Mouse (Mus musculus) midbrain, embryonic 13.5 days (tissue): ENCODE data around the gene Foxp2. TPM values are rescaled to one million over a fixed set of nuclear protein-coding genes. Genes with fewer than 3 reads are reported as not detected.

ENCODE experiments used
- ATAC-seq: fragments of 200-750 bp; cut with Nextera tagmentation; 2 replicates; pipeline ENCODE4 v1.8.0; 2017; ENCODE audit warnings: mild to moderate bottlenecking, moderate TSS enrichment, moderate library complexity
- H3K27ac ChIP-seq: fragments of 300-500 bp; sonication (generic); 2 replicates; pipeline ENCODE4 v1.5.1; 2015; ENCODE audit warnings: inconsistent platforms, mild to moderate bottlenecking, moderate library complexity
- H3K27me3 ChIP-seq: fragments of 300-500 bp; sonication (generic); 2 replicates; pipeline ENCODE4 v1.6.1; 2015; ENCODE audit warnings: mild to moderate bottlenecking, inconsistent platforms
- H3K36me3 ChIP-seq: fragments of 300-500 bp; sonication (generic); 2 replicates; pipeline ENCODE4 v1.6.1; 2015; ENCODE audit warnings: mild to moderate bottlenecking, inconsistent platforms
- H3K4me1 ChIP-seq: fragments of 300-500 bp; sonication (generic); replicated peaks from 2 replicates; pipeline ENCODE4 v1.6.1; 2015; ENCODE audit warnings: inconsistent platforms
- H3K4me2 ChIP-seq: fragments of 300-500 bp; sonication (generic); replicated peaks from 2 replicates; pipeline ENCODE4 v1.6.1; 2015; ENCODE audit warnings: moderate library complexity, mild to moderate bottlenecking, inconsistent platforms
- H3K4me3 ChIP-seq: fragments of 300-500 bp; sonication (generic); replicated peaks from 2 replicates; pipeline ENCODE4 v1.5.1; 2015; ENCODE audit warnings: mild to moderate bottlenecking, inconsistent platforms
- H3K9ac ChIP-seq: fragments of 300-500 bp; sonication (generic); replicated peaks from 2 replicates; pipeline ENCODE4 v1.6.1; 2015; ENCODE audit warnings: mild to moderate bottlenecking, inconsistent platforms
- H3K9me3 ChIP-seq: fragments of 300-500 bp; sonication (generic); 2 replicates; pipeline ENCODE4 v1.6.1; 2016; ENCODE audit warnings: mild to moderate bottlenecking, inconsistent platforms
- WGBS: fragments of 180-500 bp; shearing (Covaris S2); methylation state at CpG from one replicate; pipeline ENCODE4 v1.1.7; 2015; 5-methylcytosine and 5-hydroxymethylcytosine counted together
- polyA plus RNA-seq: library from polyadenylated mRNA; unstranded; fragments of >200 nt; fragmentation: Nextera tagmentation; extraction: Ambion mirVana; gene quantifications from 2 replicates; pipeline ENCODE4 v1.2.1, GENCODE M21; 2015

The Foxp2 gene
- polyA plus RNA-seq, 1 experiment from 2014 or later: 56.7 TPM

- no peaks in the 10 kb centered on the region for H3K4me1 ChIP-seq
- no peak for ATAC-seq
- H3K36me3 ChIP-seq: no peaks in the 10 kb centered on the region
- no peak overlapping the region for H3K9ac ChIP-seq
- 82% methylated on average over 1 of the region's 1 CpGs for WGBS
- H3K27me3 ChIP-seq: no peaks in the 10 kb centered on the region
- H3K9me3 ChIP-seq: no peaks in the 10 kb centered on the region
- no peak overlapping the region for H3K4me3 ChIP-seq
- no peak overlapping the region for H3K4me2 ChIP-seq
- no peak overlapping the region for H3K27ac ChIP-seq
These were observed 240.9 kb downstream of the Foxp2 start for GRCm38 (mm10) chr6:15142094-15142493.

GRCm38 (mm10) chr6:15151619-15152018, 250.5 kb downstream of the Foxp2 start:
- H3K9me3 ChIP-seq: no peaks in the 10 kb centered on the region
- peak; percentile 34; the same call in 1 of the 2 replicates for ATAC-seq
- WGBS: 48% methylated on average over 3 of the region's 3 CpGs

GRCm38 (mm10) chr6:15163508-15164053, 262.4 kb downstream of the Foxp2 start:
- 92% methylated on average over 2 of the region's 2 CpGs for WGBS
- Histone ChIP-seq H3K4me2 (no peak overlapping the region), H3K9me3 (no peaks in the 10 kb centered on the region), H3K4me3 (no peak overlapping the region), H3K27ac (no peak overlapping the region), H3K4me1 (no peaks in the 10 kb centered on the region), H3K9ac (no peak overlapping the region), H3K36me3 (no peaks in the 10 kb centered on the region), H3K27me3 (no peaks in the 10 kb centered on the region)
- ATAC-seq: no peak

More at GRCm38 (mm10) chr6:15151619-15152018, 250.5 kb downstream of the Foxp2 start:
- Histone ChIP-seq H3K9ac (no peak overlapping the region), H3K36me3 (no peaks in the 10 kb centered on the region), H3K4me1 (0 out of 2 replicates have a peak, but pooled peaks cover 4% of the 10 kb centered on the region), H3K27ac (no peak overlapping the region), H3K4me3 (no peak overlapping the region), H3K4me2 (no peak overlapping the region), H3K27me3 (no peaks in the 10 kb centered on the region)

- H3K4me1 ChIP-seq: no peaks in the 10 kb centered on the region
- no peaks in the 10 kb centered on the region for H3K9me3 ChIP-seq
- H3K4me2 ChIP-seq: no peak overlapping the region
- H3K36me3 ChIP-seq: no peaks in the 10 kb centered on the region
- no peak for ATAC-seq
- H3K4me3 ChIP-seq: no peak overlapping the region
- H3K27me3 ChIP-seq: no peaks in the 10 kb centered on the region
- H3K27ac ChIP-seq: no peak overlapping the region
- H3K9ac ChIP-seq: no peak overlapping the region
These were observed 275.6 kb downstream of the Foxp2 start for GRCm38 (mm10) chr6:15176754-15177153.

GRCm38 (mm10) chr6:15192877-15193276, 291.7 kb downstream of the Foxp2 start:
- Histone ChIP-seq H3K36me3 (no peaks in the 10 kb centered on the region), H3K9me3 (no peaks in the 10 kb centered on the region), H3K4me1 (peaks cover 33% of the 10 kb centered on the region), H3K9ac (no peak overlapping the region), H3K27ac (no peak overlapping the region), H3K4me3 (no peak overlapping the region), H3K27me3 (peaks cover 14% of the 10 kb centered on the region; the same call in 1 of the 2 replicates), H3K4me2 (no peak overlapping the region)
- ATAC-seq: no peak
- WGBS: 74% methylated on average over 5 of the region's 5 CpGs

- Histone ChIP-seq H3K4me2 (no peak overlapping the region), H3K9ac (no peak overlapping the region), H3K27me3 (no peaks in the 10 kb centered on the region), H3K36me3 (no peaks in the 10 kb centered on the region), H3K27ac (no peak overlapping the region), H3K9me3 (no peaks in the 10 kb centered on the region), H3K4me3 (no peak overlapping the region), H3K4me1 (no peaks in the 10 kb centered on the region)
- WGBS: 80% methylated on average over 10 of the region's 10 CpGs
- ATAC-seq: no peak
These were observed 341.2 kb downstream of the Foxp2 start for GRCm38 (mm10) chr6:15242176-15242942.

GRCm38 (mm10) chr6:15257393-15257792, 356.2 kb downstream of the Foxp2 start:
- H3K4me3 ChIP-seq: no peak overlapping the region
- no peak overlapping the region for H3K4me2 ChIP-seq
- peaks cover 5% of the 10 kb centered on the region for H3K4me1 ChIP-seq
- no peaks in the 10 kb centered on the region for H3K27me3 ChIP-seq
- no peak overlapping the region for H3K27ac ChIP-seq
- no peak overlapping the region for H3K9ac ChIP-seq
- ATAC-seq: no peak
- no peaks in the 10 kb centered on the region for H3K9me3 ChIP-seq
- H3K36me3 ChIP-seq: no peaks in the 10 kb centered on the region
- 35% methylated on average over 7 of the region's 7 CpGs for WGBS

- Histone ChIP-seq H3K36me3 (no peaks in the 10 kb centered on the region), H3K27ac (no peak overlapping the region), H3K9me3 (no peaks in the 10 kb centered on the region), H3K4me2 (no peak overlapping the region), H3K27me3 (no peaks in the 10 kb centered on the region), H3K9ac (no peak overlapping the region), H3K4me3 (no peak overlapping the region), H3K4me1 (peaks cover 5% of the 10 kb centered on the region)
- peak; percentile 27; the same call in 1 of the 2 replicates for ATAC-seq
- WGBS: 48% methylated on average over 6 of the region's 6 CpGs
These were observed 356.7 kb downstream of the Foxp2 start for GRCm38 (mm10) chr6:15257893-15258292.

GRCm38 (mm10) chr6:15268136-15268535, 367.0 kb downstream of the Foxp2 start:
- no peaks in the 10 kb centered on the region for H3K27me3 ChIP-seq
- H3K27ac ChIP-seq: no peak overlapping the region
- no peak overlapping the region for H3K9ac ChIP-seq
- H3K9me3 ChIP-seq: no peaks in the 10 kb centered on the region
- 84% methylated on average over 2 of the region's 2 CpGs for WGBS
- no peak for ATAC-seq
- H3K4me2 ChIP-seq: no peak overlapping the region
- H3K36me3 ChIP-seq: no peaks in the 10 kb centered on the region
- H3K4me1 ChIP-seq: no peaks in the 10 kb centered on the region
- no peak overlapping the region for H3K4me3 ChIP-seq

- no peaks in the 10 kb centered on the region for H3K9me3 ChIP-seq
- no peaks in the 10 kb centered on the region for H3K36me3 ChIP-seq
- H3K27ac ChIP-seq: 0 out of 2 replicates have a peak overlapping the region, but pooled peaks have one; percentile 35
- no peak overlapping the region for H3K4me3 ChIP-seq
- ATAC-seq: peak; percentile 60; the same call in 1 of the 2 replicates
- H3K4me2 ChIP-seq: no peak overlapping the region
- H3K4me1 ChIP-seq: peaks cover 5% of the 10 kb centered on the region
- no peak overlapping the region for H3K9ac ChIP-seq
- 38% methylated on average over 3 of the region's 3 CpGs for WGBS
- no peaks in the 10 kb centered on the region for H3K27me3 ChIP-seq
These were observed 384.1 kb downstream of the Foxp2 start for GRCm38 (mm10) chr6:15285213-15285612.

- no peak overlapping the region for H3K27ac ChIP-seq
- no peak overlapping the region for H3K4me3 ChIP-seq
- no peak overlapping the region for H3K4me2 ChIP-seq
- WGBS: 87% methylated on average over 5 of the region's 5 CpGs
- no peaks in the 10 kb centered on the region for H3K4me1 ChIP-seq
- ATAC-seq: no peak
- H3K9ac ChIP-seq: no peak overlapping the region
- H3K27me3 ChIP-seq: no peaks in the 10 kb centered on the region
- no peaks in the 10 kb centered on the region for H3K36me3 ChIP-seq
- no peaks in the 10 kb centered on the region for H3K9me3 ChIP-seq
These were observed 392.9 kb downstream of the Foxp2 start for GRCm38 (mm10) chr6:15294081-15294480.

GRCm38 (mm10) chr6:15299279-15299678, 398.1 kb downstream of the Foxp2 start:
- H3K27ac ChIP-seq: no peak overlapping the region
- WGBS: 25% methylated on average over 1 of the region's 1 CpGs

More at GRCm38 (mm10) chr6:15299279-15299678, 398.1 kb downstream of the Foxp2 start:
- H3K4me2 ChIP-seq: no peak overlapping the region
- no peaks in the 10 kb centered on the region for H3K36me3 ChIP-seq
- H3K4me1 ChIP-seq: no peaks in the 10 kb centered on the region
- H3K9ac ChIP-seq: no peak overlapping the region
- ATAC-seq: 0 out of 2 replicates have a peak, but pooled peaks have one; percentile 4
- no peaks in the 10 kb centered on the region for H3K27me3 ChIP-seq
- H3K9me3 ChIP-seq: no peaks in the 10 kb centered on the region
- H3K4me3 ChIP-seq: no peak overlapping the region
